Mouse (Mus musculus) gastrocnemius, postnatal 14 days (tissue): Measurements from ENCODE around the gene Gm5129. TPM values are rescaled to one million over a fixed set of nuclear protein-coding genes. Genes with fewer than 3 reads are reported as not detected.
"Not testable (repeated sequence)": the region's sequence is repeated elsewhere in the genome, so short reads cannot be mapped to it uniquely, and the experiment has no call there.

ENCODE experiments used
- DNase-seq: peaks from one replicate; pipeline ENCODE4 v3.0.0; 2021; ENCODE audit warnings: mixed read lengths
- intact Hi-C: fragments of 180-260 bp; cut with DNase I; formaldehyde crosslinking; loops from one replicate; pipeline ENCODE4 v1.15.1; 2025; ENCODE audit warnings: low total_unique reads
- total RNA-seq, 2 experiments: library from RNA; stranded (reverse); gene quantifications; 2 replicates each; pipeline ENCODE4 v1.2.3; 2021

Gene Gm5129
- total RNA-seq, 2 experiments from 2014 or later, result not detected

DNA sequence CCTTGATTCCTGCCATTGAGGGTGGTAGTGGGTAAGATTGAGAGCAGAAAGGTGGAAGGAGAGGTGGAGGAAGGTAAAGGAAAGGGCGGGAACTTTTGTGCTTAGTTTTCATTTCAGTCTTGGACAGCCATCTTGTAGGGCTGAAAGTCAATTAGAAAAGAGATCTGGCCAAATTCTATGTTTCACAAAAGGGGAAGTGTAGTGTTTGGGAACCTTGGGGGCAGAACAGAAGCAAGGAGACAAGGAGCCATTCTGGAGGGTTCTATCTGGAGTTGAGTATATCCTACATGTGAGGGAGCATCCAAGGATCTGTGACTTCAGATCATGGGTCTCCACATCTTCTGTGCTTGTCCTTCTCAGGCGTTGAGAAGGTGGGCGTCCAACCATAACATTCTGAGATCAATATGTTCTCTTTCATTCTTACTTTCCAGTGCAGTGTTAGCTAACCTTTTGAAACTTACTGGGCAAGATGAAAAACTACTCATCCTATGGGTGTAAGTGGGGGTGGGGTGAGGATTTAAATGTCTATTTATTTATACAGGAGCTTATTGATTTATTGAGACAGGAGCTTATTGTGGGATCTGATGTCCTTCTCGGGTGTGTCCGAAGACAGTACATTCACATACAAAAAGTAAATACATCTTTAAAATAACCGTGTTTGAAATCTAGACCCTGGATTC lies 765 bp downstream of the Gm5129 start:
- intact Hi-C loops, result no loop called here

DNA sequence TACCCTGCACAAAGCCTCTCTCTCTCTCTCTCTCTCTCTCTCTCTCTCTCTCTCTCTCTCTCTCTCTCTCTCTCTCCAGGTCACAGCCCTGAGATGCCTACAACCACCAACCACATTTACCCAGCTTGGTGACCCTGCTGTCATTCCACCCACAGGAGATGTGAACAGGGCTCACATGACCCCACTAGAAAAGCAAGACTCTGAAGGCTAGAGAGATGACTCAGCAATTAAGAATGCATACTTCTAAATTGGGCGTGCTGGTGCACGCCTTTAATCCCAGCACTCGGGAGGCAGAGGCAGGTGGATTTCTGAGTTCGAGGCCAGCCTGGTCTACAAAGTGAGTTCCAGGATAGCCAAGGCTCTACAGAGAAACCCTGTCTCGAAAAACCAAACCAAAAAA lies 9.7 kb downstream of the Gm5129 start:
- intact Hi-C loops, DNase-seq: not testable (repeated sequence)

More for the DNA sequence above, 765 bp downstream of the Gm5129 start:
- no peak for DNase-seq

DNA sequence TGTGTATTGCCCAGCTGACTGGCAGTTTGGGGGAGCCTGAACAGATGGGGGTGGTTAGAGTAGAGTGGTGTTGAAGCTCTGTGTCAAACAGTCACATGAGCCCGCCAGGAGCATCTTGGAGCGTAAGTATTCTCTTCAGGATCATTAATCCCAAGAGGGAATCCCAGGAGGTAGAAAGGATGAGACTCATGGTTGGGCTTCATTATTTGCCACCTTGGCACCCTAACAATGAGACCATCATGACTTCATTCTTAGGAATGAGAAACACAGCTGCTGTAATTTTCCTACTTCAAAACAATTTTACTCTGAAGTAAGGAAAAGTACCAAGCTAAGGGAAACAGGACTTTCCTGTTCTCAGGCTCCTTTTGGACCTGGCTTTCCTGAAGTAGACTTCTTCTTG lies 10.4 kb downstream of the Gm5129 start:
- DNase-seq, result no peak
- intact Hi-C loops, result no loop called here

DNA sequence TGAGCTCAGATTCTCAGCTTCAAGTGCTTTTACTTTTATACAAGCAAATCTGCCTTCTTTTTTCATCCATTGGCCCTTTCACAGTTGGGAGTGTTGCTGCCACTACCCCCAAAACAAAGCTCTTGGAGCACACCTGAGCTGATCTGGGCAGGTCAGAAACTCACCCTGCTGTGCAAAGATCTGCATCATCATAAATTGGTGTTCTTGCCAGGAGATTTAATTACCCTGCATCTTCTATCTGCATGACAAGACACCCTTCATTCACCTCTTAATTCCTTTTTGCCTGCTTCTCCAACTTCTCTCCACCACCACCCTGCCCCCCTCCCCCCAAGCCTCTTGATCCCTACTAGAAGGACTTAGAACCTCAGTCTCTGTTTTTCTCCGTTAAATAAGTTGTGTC lies 14.6 kb downstream of the Gm5129 start:
- intact Hi-C loops, result no loop called here
- no peak for DNase-seq

DNA sequence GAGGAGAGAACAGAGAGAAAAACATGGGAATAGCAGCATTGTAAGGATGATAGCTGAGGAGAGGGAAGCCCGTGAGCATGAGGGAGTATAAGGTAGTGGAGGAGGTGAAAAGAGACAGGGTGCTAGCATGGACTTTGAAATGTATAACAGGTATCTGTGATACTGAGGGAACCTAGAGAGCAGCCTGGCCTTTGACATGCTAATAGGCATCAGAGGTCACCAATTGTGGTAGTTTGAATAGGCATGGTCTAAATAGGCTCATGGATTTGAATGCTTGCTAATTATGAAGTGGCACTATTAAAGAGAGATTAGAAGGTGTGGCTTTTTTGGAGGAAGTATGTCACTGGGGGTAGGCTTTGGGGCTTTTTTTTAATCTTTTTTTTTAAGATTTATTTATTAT lies 22.8 kb downstream of the Gm5129 start:
- intact Hi-C loops, result no loop called here
- no peak for DNase-seq

DNA sequence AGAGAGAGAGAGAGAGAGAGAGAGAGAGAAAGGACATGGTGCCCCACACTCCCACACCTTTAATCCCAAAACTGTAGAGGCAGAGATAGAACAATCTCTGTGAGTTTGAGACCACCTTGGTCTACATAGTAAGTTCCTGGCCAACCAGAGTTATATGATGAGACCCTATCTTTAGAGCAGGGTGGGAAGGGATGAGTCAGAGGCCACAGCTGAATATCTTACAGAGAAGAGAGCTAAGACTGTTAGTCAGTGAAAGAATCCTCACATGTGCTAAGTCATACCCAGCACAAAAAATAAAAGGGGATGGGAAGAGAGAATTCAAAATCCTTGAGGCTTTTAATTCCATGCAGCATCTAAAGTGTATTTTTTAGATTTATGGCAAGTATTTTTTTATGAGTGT lies 24.1 kb downstream of the Gm5129 start:
- intact Hi-C loops, result no loop called here
- no peak for DNase-seq

DNA sequence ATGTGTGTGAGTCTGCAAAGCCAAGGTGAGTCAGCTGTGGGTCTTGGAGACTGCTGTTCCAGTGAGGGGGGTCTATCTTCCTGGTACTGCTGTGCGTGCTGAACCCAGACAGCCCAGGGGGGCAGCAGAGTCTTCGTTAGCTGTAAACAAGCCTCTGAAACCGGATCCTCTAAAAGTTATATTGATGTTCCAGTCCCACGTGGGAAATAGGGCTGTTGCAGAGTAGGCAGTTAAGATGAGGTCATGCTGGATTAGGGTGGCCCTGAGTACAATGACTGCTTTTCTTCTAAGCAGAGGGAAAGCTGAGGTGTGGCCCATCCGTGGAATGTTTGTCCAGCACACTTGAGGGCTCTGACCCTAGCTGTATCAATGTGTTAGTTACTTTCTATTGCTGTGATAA lies 27.5 kb downstream of the Gm5129 start:
- no peak for DNase-seq
- intact Hi-C loops, result no loop called here

DNA sequence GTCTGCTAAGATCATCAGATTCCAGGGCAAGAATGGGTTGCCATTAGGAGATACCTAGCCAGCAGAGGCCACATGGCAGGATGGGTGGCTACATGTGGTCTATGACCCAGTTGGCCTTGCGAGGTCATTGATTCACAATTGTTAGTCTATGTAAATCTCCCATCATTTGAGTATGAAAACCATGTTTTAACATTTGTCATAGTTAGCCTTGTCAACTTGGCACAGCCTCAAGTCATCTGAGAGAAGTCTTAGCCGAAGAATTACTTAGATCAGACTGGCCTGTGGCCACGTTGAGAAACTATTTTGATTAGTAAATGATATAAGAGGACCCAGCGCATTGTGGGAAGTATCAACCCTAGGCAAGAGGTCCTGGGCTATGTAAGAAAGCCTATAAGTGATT lies 28.5 kb downstream of the Gm5129 start:
- intact Hi-C loops, result no loop called here
- no peak for DNase-seq

DNA sequence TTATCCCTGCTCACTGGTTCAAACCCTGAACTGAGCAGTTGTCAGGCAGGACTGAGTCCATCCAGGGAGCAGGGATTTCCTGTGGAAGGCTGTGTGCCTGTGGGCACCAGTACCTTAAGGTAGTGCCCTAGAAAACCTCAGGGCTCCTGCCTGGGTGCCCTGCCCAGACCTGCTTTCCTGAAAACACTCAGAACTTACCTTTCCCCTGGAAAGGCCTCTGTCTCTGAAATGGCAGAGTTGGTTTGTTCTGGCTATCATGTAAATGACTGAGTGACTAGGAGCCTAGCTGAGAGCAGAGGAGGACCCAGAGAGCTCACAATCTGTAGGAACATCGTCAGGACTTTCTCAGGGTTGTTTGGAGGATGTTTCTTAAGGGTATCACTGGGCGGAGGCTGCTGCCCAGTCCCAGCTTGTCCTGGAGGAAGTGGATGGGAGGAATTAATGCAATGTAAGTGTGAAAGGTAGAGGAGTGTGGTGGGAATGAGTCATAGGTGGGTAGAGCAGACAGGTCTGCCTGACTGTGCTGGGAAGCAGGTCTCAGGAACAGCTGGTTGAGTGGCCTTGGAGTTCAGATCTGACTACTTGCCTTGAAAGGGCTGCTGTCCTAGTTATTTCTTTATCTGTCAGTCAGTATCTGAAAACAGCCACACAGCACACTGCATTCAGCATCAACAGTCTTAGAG lies 36.1 kb downstream of the Gm5129 start:
- DNase-seq, result no peak
- intact Hi-C loops, result no loop called here

DNA sequence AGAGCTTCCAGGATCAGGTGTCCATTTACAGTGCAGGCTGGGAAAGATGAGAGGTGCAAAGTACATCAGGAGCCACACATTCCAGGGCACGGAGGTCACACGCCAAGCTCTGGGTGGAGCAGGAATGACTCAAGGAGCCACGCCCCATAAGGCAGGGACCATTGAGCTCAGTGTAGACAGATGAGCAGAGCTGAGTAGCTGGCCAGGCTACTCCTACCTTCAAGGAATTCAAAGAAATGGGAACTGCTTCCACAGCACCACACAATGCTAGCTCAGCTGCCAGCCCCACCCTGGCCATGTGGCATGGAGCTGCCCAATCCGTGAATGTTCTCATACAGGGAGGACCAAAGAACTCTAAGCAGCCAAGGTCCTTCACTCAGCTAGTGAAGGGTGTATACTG lies 37.2 kb downstream of the Gm5129 start:
- intact Hi-C loops, result no loop called here
- no peak for DNase-seq

DNA sequence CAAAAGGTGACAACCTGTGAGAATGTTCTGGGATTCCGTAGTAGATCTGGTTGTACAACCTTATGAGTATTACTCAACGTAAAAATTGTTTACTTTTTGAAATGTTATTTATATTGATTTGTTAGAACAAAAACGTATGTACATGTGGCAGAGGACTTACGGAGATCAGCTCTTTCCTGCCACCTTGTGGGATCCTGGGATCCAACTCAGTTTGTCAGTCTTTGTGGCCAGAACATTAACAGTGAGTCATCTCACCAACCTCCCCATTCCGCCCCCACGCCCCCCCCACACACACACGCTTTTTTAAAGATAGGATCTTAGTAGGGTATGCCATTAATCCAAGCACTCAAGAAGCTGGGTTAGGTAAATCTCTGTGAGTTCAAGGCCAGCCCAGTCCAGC lies 47.4 kb downstream of the Gm5129 start:
- no peak for DNase-seq

DNA sequence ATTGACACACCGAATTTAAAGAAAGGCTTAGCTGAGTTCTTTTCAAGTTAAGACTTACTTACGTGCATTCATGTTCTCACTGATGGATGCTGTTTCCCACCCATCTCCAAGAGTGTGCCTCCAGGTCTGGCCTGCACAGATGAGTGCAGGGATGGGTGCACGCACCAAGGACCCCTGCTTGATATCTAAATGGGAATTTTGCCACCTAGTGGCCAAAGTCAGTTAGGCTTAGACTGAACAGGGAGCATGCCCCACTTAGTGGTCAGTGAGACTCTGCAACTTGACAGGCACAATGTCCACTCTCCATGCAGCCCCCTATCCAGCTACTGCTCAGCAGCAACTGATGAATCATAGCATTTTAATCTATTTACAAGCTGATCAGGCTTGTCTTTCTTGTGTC lies 48.1 kb downstream of the Gm5129 start:
- no peak for DNase-seq
- intact Hi-C loops, result loop anchor here (5.0 kb wide), 1 partner anchor 300 kb away; no protein-coding TSS in a partner anchor

More for the DNA sequence above, 47.4 kb downstream of the Gm5129 start:
- intact Hi-C loops, result loop anchor here (5.0 kb wide), 1 partner anchor 301 kb away; no protein-coding TSS in a partner anchor

Other genes starting within 250 kb of the Gm5129 start
- gene Ube3c, start 166.7 kb downstream of the Gm5129 start, total RNA-seq, result 10 to 100 TPM; 28.5 to 31.7 TPM
- gene Dnajb6, start 248 bp downstream of the Gm5129 start, total RNA-seq, result 10 to 100 TPM; 57.4 to 64.5 TPM